Mouse (Mus musculus) c-Kit-positive CD71-positive TER-119-negative erythroid progenitor cells, embryonic 14.5 days (primary cell): ENCODE measurements around the gene Iqgap2.

Experiments used
- DNase-seq: peaks from one replicate; pipeline ENCODE4 v3.0.0-alpha.2; 2013; ENCODE audit warnings: low read depth

Gene Iqgap2

GRCm38 (mm10) chr13:95617671-95618171, 274.0 kb downstream of the Iqgap2 start:
- DNase-seq: peak; percentile 21

GRCm38 (mm10) chr13:95617082-95617670, 274.5 kb downstream of the Iqgap2 start:
- peak; percentile 32 for DNase-seq

- DNase-seq: peak; percentile 21
Measured at GRCm38 (mm10) chr13:95616512-95616911, 275.2 kb downstream of the Iqgap2 start.

DNA sequence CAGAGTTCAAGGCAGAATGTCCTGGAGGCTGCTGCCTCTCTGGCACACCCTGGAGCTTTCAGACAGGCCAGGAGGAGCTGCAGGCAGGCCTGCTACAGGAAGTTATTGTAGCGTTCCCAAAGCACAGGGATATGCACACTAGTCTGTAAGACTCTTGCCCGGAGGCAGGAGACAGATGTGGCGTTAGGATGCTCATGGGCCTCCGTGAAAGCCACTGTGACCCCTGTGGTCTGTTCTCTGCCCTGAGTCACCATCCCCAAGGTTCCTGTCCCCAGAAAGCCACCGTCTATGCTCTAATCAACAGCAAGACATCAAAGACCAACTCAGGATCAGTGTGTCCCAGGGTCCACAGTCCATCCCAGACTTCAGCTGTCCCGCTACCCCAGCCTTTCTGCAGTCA, 277.0 kb downstream of the Iqgap2 start:
- no peak for DNase-seq

DNA sequence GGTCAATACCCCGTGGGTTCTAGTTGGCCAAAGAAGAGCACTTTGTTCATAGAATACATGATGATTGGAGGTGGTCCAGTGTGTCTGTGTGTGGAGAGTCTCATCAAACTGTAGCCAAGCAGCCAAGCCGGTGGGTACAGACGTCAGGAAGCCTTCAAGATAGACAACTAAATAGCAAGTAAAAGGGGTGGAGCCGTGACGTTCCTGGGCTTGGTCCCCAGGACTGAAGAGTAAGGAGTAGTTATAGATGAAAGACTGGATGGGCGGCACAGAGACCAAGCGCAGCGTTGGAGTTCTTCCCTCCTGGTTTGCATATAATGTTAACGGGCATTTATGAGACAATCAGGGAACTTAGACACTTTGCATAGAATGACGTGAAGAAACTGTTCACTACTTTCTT, 279.5 kb downstream of the Iqgap2 start:
- no peak for DNase-seq

GRCm38 (mm10) chr13:95611752-95612151, 280.0 kb downstream of the Iqgap2 start:
- DNase-seq: no peak

DNA sequence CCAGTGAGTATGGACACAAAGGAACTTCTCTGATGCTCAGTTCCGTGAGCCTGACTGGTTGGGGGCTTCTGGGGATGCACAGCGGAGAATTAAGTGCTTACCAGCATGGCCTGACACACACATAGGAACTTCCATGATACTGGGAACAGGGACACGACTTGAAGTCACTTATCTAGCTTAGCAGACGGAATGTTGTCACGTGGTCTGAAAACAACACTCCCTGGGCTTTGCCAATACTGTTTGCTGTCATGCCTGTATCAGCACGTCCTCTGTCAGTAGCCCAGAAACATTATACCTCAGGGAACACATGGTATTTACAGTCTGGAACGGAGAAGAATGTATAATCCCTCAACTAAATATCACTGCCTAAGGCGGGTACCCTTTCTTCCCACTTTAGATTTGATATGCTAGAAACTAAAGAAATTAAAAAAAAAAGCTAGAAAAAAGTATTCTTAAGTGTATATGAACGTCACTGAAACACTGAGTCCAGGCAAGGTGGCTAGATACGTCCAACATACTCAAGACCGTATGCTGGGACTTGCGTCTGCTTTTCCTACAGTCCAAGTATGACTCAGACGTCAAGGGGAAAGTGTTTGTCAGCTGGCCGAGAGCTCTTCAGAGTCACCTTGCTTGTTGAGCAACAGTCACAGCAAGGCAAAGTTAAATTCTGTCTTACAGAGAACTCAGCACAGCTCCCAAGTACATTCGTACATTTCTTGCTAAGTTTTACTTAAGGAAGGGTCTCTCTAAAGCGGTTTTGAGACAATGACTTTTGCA, 280.7 kb downstream of the Iqgap2 start:
- no peak for DNase-seq

DNA sequence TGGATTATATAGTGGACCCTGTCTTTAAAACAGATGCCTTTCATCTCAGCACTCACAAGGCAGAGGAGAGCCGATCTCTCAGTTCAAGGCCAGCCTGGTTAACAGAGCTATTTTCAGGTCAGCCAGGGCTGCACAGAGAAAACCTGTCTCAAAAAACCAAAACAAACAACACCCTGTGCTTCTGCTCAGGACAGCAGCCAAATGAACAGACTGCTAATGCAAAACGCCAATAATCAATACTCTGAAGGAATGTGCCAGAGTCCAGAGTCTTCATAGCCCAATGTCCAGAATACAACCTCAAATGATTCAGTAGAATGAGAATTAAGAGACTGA, 282.7 kb downstream of the Iqgap2 start:
- DNase-seq: no peak

DNA sequence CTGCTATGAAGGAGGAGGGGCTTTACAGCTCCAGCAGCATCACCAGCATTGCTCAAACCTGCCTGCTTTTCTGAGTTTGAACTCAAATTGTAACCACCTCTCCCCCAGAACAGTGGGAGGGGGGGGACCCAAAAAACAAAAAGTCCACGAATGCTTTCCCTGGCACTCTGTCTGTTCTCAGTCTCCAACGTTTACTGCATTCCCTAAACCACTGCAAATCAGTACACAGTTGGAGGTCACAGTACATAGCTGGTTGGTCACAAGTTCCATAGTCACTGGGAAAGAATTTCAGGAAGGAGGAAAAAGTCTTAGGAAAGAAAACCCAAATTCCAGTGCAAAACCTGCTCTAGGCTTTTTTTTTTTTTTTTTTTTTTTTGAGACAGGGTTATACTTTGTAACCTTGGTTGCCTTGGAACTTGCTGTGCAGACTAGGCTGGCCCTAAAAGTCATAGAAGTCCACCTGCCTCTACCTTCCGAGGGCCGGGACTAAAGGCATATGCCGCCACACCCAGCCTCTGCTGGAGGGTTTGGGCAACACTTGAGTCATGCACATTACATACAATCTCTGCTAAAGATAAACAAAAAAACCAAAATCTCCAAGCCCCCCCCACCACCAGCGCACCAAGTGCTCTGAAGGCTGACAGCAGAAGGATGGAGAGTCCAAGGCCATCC, 283.2 kb downstream of the Iqgap2 start:
- DNase-seq: no peak

DNA sequence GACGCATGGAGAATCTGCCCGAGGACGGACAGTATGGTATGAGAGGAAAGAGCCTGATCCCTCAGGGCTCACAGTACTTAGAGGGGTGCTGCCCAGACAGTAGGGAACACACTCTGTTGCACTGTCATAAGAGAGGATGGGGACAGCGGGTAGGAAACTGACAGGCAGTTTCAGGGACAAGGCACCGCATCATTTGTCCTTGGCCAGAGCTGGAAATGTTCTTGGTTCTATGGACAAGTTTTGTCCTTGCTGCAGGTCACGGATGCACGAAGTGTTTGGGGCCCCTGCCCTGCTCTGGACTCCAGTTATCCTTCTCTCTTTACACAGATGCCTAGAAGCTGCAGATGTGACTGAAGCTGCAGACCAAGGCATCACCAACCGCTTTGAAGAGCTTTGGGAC, 284.7 kb downstream of the Iqgap2 start:
- no peak for DNase-seq

DNA sequence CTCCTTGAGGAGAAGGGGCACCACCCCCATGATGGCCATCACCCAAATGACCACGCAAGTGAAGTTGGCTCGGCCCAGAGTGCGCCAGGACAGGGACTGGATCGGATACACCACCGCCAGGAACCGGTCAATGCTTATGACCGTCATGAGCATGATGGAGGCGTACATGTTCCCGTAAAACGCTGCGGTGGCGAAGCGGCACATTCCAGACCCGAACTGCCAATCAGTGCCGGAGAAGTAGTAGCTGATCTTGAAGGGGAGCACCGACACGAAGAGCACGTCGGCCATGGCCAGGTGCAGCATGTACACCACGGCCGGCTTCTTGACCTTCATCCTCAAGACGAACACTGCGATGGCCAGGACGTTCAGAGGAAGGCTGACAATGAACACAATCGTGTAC, 287.4 kb downstream of the Iqgap2 start:
- DNase-seq: no peak

- DNase-seq: no peak
Measured at GRCm38 (mm10) chr13:95599833-95600359, 291.8 kb downstream of the Iqgap2 start.

- no peak for DNase-seq
Measured at GRCm38 (mm10) chr13:95598232-95598920, 293.3 kb downstream of the Iqgap2 start.

DNA sequence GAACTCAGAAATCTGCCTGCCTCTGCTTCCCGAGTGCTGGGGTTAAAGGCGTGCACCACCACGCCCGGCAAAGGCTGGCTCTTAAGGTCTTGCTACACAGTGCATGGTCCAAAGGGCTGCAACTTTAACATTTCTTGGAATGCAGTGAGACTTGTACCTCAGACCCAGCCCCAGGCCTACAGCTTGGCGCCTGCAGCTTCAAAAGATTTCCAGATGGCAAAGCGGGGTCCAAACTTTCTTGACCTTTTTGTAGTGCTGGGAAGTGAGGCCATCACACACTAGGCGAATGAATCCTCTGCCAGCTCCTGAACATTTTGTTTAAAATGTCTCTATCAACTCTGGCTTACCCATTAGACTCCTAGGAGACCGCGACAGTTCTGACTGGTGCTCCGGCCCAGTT, 294.1 kb downstream of the Iqgap2 start:
- DNase-seq: no peak

GRCm38 (mm10) chr13:95596689-95597088, 295.0 kb downstream of the Iqgap2 start:
- DNase-seq: no peak

- DNase-seq: peak; percentile 8
Measured at GRCm38 (mm10) chr13:95595921-95596320, 295.8 kb downstream of the Iqgap2 start.

GRCm38 (mm10) chr13:95595411-95595810, 296.3 kb downstream of the Iqgap2 start:
- peak; percentile 11 for DNase-seq

- no peak for DNase-seq
Measured at GRCm38 (mm10) chr13:95592860-95593259, 298.9 kb downstream of the Iqgap2 start.

DNA sequence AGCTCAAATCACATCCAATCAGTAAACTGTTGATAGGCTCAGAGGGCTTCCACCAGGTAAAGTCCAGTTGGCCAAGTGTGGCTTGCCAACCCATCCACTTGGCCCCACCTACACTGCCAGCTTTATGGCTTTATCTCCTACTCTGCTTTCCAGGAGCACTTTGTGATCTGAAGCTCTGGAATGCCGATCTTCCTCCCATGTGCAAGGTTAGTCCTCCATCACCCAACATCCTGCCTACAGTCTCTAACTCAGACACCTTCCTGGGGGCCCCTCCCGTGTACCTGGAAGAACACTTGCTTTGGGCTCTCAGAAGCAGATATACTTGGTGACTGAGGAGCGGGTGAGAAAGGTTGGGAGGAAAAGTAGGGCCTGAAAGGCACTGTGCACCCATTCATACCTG, 300.1 kb downstream of the Iqgap2 start:
- DNase-seq: no peak

DNA sequence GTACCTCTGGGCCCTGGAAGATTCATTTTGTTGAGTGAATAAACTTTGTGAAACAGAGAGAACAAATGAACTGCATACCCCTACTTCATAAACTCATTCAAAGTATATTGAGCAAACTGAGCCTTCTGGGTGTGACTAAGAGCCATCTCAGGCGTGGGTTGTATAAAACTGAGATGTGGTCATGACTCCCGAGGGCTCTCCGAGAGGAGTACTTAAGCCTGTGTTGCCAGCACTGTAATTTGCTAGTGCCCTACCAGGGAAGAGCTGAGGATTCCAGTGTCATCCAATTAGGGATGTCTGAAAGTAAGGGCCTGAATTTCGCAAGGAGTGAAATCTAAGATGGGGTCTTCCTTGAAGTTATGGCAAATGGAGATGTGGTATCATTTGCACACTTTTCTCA, 304.1 kb downstream of the Iqgap2 start:
- DNase-seq: no peak

GRCm38 (mm10) chr13:95584898-95585297, 306.8 kb downstream of the Iqgap2 start:
- no peak for DNase-seq
